Mouse (Mus musculus): ENCODE data around the gene Lrba. TPM values are rescaled to one million over a fixed set of nuclear protein-coding genes. Genes with fewer than 3 reads are reported as not detected.

Gene Lrba
- 4.8 TPM for polyA plus RNA-seq (2015; fragmentation: Illumina TruSeq; extraction: RNeasy Lipid Tissue Mini Kit (QIAGEN cat#74804); ENCODE audit: insufficient read depth, low read depth, low replicate concordance)

GRCm38 (mm10) chr3:86224564-86225421 lies at the start of gene Lrba:
Lrba (plus strand) TSS chr3:86224680.

DNA sequence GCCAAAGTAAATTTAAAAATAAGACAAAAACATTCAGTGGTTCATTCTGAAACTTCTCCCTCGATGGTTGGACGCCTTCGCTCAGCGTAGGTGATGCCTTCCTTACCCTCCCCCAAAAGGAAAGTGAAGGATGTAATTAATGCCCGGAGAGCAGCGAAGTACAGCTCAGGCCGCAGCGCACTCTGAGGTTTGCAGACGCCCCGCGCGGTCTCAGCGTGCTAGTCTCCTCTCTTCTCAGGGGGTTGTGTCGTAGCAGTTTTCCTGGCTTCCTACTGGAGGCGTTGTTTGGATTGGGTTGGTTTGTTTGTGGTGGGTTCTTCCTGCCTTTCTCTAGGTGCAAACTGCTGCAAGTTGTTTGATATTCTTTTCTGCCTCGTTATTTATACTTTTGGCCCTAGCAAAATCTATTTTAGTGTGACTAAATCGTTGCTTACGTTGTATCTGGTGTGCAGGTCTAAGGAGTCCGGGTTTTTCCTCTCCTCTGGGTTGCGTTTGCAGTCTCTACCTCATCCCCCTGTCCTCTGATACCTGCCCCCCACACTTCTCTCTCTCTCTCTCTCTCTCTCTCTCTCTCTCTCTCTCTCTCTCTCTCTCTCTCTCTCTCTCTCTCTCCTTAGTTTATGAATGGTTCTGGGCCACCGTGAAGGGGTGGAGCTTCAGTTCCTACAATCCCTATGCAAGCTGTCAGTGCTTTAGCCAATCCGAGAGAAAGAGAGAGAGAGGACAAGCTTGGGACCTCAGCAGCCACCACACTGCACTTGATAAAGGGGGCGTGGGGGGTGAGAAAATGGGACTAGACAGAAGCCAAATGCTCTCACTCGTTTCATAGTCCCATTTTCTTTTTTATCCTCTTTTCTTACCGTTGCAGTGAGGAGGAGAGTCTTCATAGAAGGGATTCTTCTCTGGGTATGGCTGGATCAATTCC lies 323.9 kb downstream of the Lrba start, which contains the start of gene Mab21l2:
Gene Mab21l2, minus strand, starts transcription at position 539 of the 925 bp plus-strand sequence.

Other genes with a start within 250 kb of the Lrba start
- gene Prss48, start 222.2 kb upstream of the Lrba start, polyA plus RNA-seq (2015; fragmentation: Illumina TruSeq; extraction: RNeasy Lipid Tissue Mini Kit (QIAGEN cat#74804); ENCODE audit: insufficient read depth, low read depth, low replicate concordance): not detected
- gene Rps3a1, start 82.0 kb upstream of the Lrba start, polyA plus RNA-seq (2015; fragmentation: Illumina TruSeq; extraction: RNeasy Lipid Tissue Mini Kit (QIAGEN cat#74804); ENCODE audit: insufficient read depth, low read depth, low replicate concordance): 526 TPM